8 mouse cellular contexts compared by ENCODE assay signal in genomic region chr7:27650949-27651348, GRCm38 (mm10). TPM values are rescaled to one million over a fixed set of nuclear protein-coding genes. Genes with fewer than 3 reads are reported as not detected.
A peak's percentile ranks its signal among the peaks of the same experiment; 100 is the strongest.
DNase-seq lines count a peak whose midpoint lies in the region; ATAC-seq lines count a peak whose summit lies in the region.

No protein-coding gene starts in this region.

- no peaks in the 10 kb centered on the region for H3K9me3 ChIP-seq in kidney, embryonic 16.5 days (ENCODE audit: low read length)
- H3K9me3 ChIP-seq in liver, embryonic 11.5 days (ENCODE audit: control insufficient read depth, low read length): no peaks in the 10 kb centered on the region

- intact Hi-C loops in gastrocnemius, postnatal 36 days (cut with DNase I): no loop called here

- peak overlapping the region; percentile 22 for H3K4me3 ChIP-seq in kidney, embryonic 16.5 days (ENCODE audit: low read length)
- H3K4me3 ChIP-seq in liver, embryonic 11.5 days (ENCODE audit: low read depth, low read length): peak overlapping the region; percentile 29; the same call in 1 of the 2 replicates

- no peak overlapping the region for H3K27ac ChIP-seq in kidney, embryonic 16.5 days (ENCODE audit: low read length)
- no peak overlapping the region for H3K27ac ChIP-seq in liver, embryonic 11.5 days (ENCODE audit: low read depth, low read length)

- peak overlapping the region; percentile 36 for H3K4me2 ChIP-seq in kidney, embryonic 16.5 days (replicated peaks; ENCODE audit: low read depth, low read length)
- H3K4me2 ChIP-seq in liver, embryonic 11.5 days: peak overlapping the region; percentile 40

- peak; percentile 78 for DNase-seq in CD4-positive helper T cell, adult 2 months (ENCODE audit: low read depth, low spot score)
- peak; percentile 81 for DNase-seq in adipocyte (ENCODE audit: low spot score)
- DNase-seq in embryo, embryonic 11.5 days (ENCODE audit: low read depth, low spot score): peak; percentile 71
- DNase-seq in gastrocnemius, postnatal 36 days: peak; percentile 55 to 68
- no peak for DNase-seq in liver, embryonic 11.5 days (ENCODE audit: low spot score)
- DNase-seq in ovary, adult 18-20 months (ENCODE audit: low spot score): peak; percentile 35
- DNase-seq in thymus, postnatal 0 days (ENCODE audit: low spot score): peak; percentile 83

- WGBS in kidney, embryonic 16.5 days: 4% methylated on average over 10 of the region's 10 CpGs
- WGBS in liver, embryonic 11.5 days: 5% methylated on average over 10 of the region's 10 CpGs

- H3K27me3 ChIP-seq in kidney, embryonic 16.5 days (ENCODE audit: insufficient read depth, low read length): peaks cover 39% of the 10 kb centered on the region
- peaks cover 41% of the 10 kb centered on the region for H3K27me3 ChIP-seq in liver, embryonic 11.5 days (replicated peaks; ENCODE audit: control insufficient read depth, insufficient read depth, low read length)

- no peak for ATAC-seq in kidney, embryonic 16.5 days (ENCODE audit: low FRiP score, low TSS enrichment)
- ATAC-seq in liver, embryonic 11.5 days (replicated peaks; ENCODE audit: low FRiP score): 0 out of 2 replicates have a peak, but pooled peaks have one; percentile 29

- no peaks in the 10 kb centered on the region for H3K36me3 ChIP-seq in kidney, embryonic 16.5 days (ENCODE audit: insufficient read depth, low read length)
- H3K36me3 ChIP-seq in liver, embryonic 11.5 days (ENCODE audit: control insufficient read depth, insufficient read depth, low read length): no peaks in the 10 kb centered on the region

- H3K4me1 ChIP-seq in kidney, embryonic 16.5 days (ENCODE audit: insufficient read depth, low read length): peaks cover 6% of the 10 kb centered on the region; the same call in 1 of the 2 replicates
- H3K4me1 ChIP-seq in liver, embryonic 11.5 days (replicated peaks; ENCODE audit: control insufficient read depth, insufficient read depth, low read length): no peaks in the 10 kb centered on the region; the same call in 1 of the 2 replicates

- no peak overlapping the region for H3K9ac ChIP-seq in kidney, embryonic 16.5 days (replicated peaks; ENCODE audit: low read length)
- no peak overlapping the region for H3K9ac ChIP-seq in liver, embryonic 11.5 days (ENCODE audit: low read depth, low read length)

RNA-seq across cellular contexts. Expression of gene Ttc9b, which starts 2.8 kb away (rescaled TPM):
- not detected for total RNA-seq in gastrocnemius, postnatal 36 days (2021)
- 0.11 and 0.41 TPM in 2 replicates for polyA plus RNA-seq in kidney, embryonic 16.5 days (2015; fragmentation: Nextera tagmentation; extraction: Ambion mirVana)
- not detected in 2 replicates for polyA plus RNA-seq in liver, embryonic 11.5 days (2014; fragmentation: Nextera tagmentation; extraction: Ambion mirVana)
- not detected in 2 replicates for polyA plus RNA-seq in thymus, postnatal 0 days (2015; fragmentation: Nextera tagmentation; extraction: Ambion mirVana)

RNA-seq across cellular contexts. Expression of gene Map3k10, which starts 23.4 kb away (rescaled TPM):
- total RNA-seq in gastrocnemius, postnatal 36 days (2021): 10 to 100 TPM; 30.6 to 34.2 TPM
- 4.6 and 7.1 TPM in 2 replicates for polyA plus RNA-seq in kidney, embryonic 16.5 days (2015; fragmentation: Nextera tagmentation; extraction: Ambion mirVana)
- polyA plus RNA-seq in liver, embryonic 11.5 days (2014; fragmentation: Nextera tagmentation; extraction: Ambion mirVana): 4.8 and 5.6 TPM in 2 replicates
- 5.2 and 7.2 TPM in 2 replicates for polyA plus RNA-seq in thymus, postnatal 0 days (2015; fragmentation: Nextera tagmentation; extraction: Ambion mirVana)

RNA-seq across cellular contexts. Expression of gene Zfp607b, which starts 38.2 kb away (rescaled TPM):
- under 1 TPM; 0.26 to 0.37 TPM for total RNA-seq in gastrocnemius, postnatal 36 days (2021)
- polyA plus RNA-seq in kidney, embryonic 16.5 days (2015; fragmentation: Nextera tagmentation; extraction: Ambion mirVana): 4.0 and 5.4 TPM in 2 replicates
- 1.6 and 3.0 TPM in 2 replicates for polyA plus RNA-seq in liver, embryonic 11.5 days (2014; fragmentation: Nextera tagmentation; extraction: Ambion mirVana)
- polyA plus RNA-seq in thymus, postnatal 0 days (2015; fragmentation: Nextera tagmentation; extraction: Ambion mirVana): 2.8 and 3.5 TPM in 2 replicates

RNA-seq across cellular contexts. Expression of gene Akt2, which starts 59.6 kb away (rescaled TPM):
- total RNA-seq in gastrocnemius, postnatal 36 days (2021): 100 to 1,000 TPM; 135 to 142 TPM
- 110 and 112 TPM in 2 replicates for polyA plus RNA-seq in kidney, embryonic 16.5 days (2015; fragmentation: Nextera tagmentation; extraction: Ambion mirVana)
- 68.4 and 70.1 TPM in 2 replicates for polyA plus RNA-seq in liver, embryonic 11.5 days (2014; fragmentation: Nextera tagmentation; extraction: Ambion mirVana)
- 73.2 and 75.3 TPM in 2 replicates for polyA plus RNA-seq in thymus, postnatal 0 days (2015; fragmentation: Nextera tagmentation; extraction: Ambion mirVana)
